Mouse (Mus musculus) megakaryocyte, embryonic 14.5 days (primary cell): ENCODE data around the gene Sdhaf3.

Experiments
- FLI1 ChIP-seq: IDR thresholded peaks from 2 replicates; pipeline ENCODE4 v1.6.1; 2012; ENCODE audit warnings: low read length, inconsistent platforms, mixed read lengths
- GATA1 ChIP-seq: IDR thresholded peaks from 3 replicates; pipeline ENCODE4 v1.6.1; 2012; ENCODE audit warnings: mixed read lengths, low read length, inconsistent platforms, borderline replicate concordance

GRCm38 (mm10) chr6:6997956-6998355 lies 42.2 kb downstream of the Sdhaf3 start:
- TF ChIP-seq GATA1 (no peak), FLI1 (no peak)
